Mouse (Mus musculus): ENCODE measurements around the gene Fam19a1.

GRCm38 (mm10) chr6:96286276-96286675, 173.3 kb downstream of the Fam19a1 start:
- TF ChIP-seq POLR2A (IDR thresholded peaks at IDR 0.05; ENCODE audit: borderline replicate concordance, control insufficient read depth, low read depth, low read length) = no peak
- no peak for TF ChIP-seq CTCF (IDR thresholded peaks at IDR 0.05; ENCODE audit: control insufficient read depth, insufficient read depth, low read length)

Data from bone marrow, adult 2 months (tissue).